Mouse (Mus musculus) midbrain, postnatal 0 days (tissue): Measurements from ENCODE around the gene Parvg. TPM values are rescaled to one million over a fixed set of nuclear protein-coding genes. Genes with fewer than 3 reads are reported as not detected.

Source experiments
- ATAC-seq: fragments of 200-750 bp; cut with Nextera tagmentation; 2 replicates; pipeline ENCODE4 v1.8.0; 2017; ENCODE audit warnings: moderate number of reproducible peaks, mild to moderate bottlenecking, moderate TSS enrichment, moderate library complexity; ENCODE audit not compliant: low FRiP score
- DNase-seq: peaks from one replicate; pipeline ENCODE4 v3.0.0-alpha.2; 2015; ENCODE audit warnings: low spot score
- H3K27ac ChIP-seq: fragments of 300-500 bp; sonication (generic); 2 replicates; pipeline ENCODE4 v1.5.1; 2014; ENCODE audit warnings: low read depth, mild to moderate bottlenecking, low read length, mixed read lengths
- H3K27me3 ChIP-seq: fragments of 300-500 bp; sonication (generic); 2 replicates; pipeline ENCODE4 v1.6.1; 2014; ENCODE audit warnings: low read length, control low read depth, mixed read lengths; ENCODE audit not compliant: insufficient read depth
- H3K36me3 ChIP-seq: fragments of 300-500 bp; sonication (generic); 2 replicates; pipeline ENCODE4 v1.6.1; 2014; ENCODE audit warnings: low read length, control low read depth, mixed read lengths; ENCODE audit not compliant: insufficient read depth
- H3K4me1 ChIP-seq: fragments of 300-500 bp; sonication (generic); 2 replicates; pipeline ENCODE4 v1.6.1; 2014; ENCODE audit warnings: mild to moderate bottlenecking, control low read depth, antibody characterized with exemption, low read length, mixed read lengths; ENCODE audit not compliant: insufficient read depth
- H3K4me2 ChIP-seq: fragments of 300-500 bp; sonication (generic); 2 replicates; pipeline ENCODE4 v1.6.1; 2014; ENCODE audit warnings: low read depth, mild to moderate bottlenecking, low read length, mixed read lengths; ENCODE audit not compliant: poor library complexity, severe bottlenecking
- H3K4me3 ChIP-seq: fragments of 300-500 bp; sonication (generic); 2 replicates; pipeline ENCODE4 v1.5.1; 2014; ENCODE audit warnings: low read depth, mild to moderate bottlenecking, low read length, moderate library complexity
- H3K9ac ChIP-seq: fragments of 300-500 bp; sonication (generic); replicated peaks from 2 replicates; pipeline ENCODE4 v1.6.1; 2014; ENCODE audit warnings: mild to moderate bottlenecking, low read length, moderate library complexity, mixed read lengths; ENCODE audit not compliant: poor library complexity, severe bottlenecking
- H3K9me3 ChIP-seq: fragments of 300-500 bp; sonication (generic); 2 replicates; pipeline ENCODE4 v1.6.1; 2016; ENCODE audit warnings: low read length, control low read depth
- CTCF ChIP-seq: IDR thresholded peaks from 2 replicates; pipeline ENCODE4 v1.5.1; 2016; ENCODE audit warnings: antibody characterized with exemption, mild to moderate bottlenecking
- WGBS: fragments of 180-500 bp; shearing (Covaris S2); extraction: QIAGEN DNeasy Blood & Tissue Kit; methylation state at CpG from one replicate; pipeline ENCODE4 v1.1.7; 2014; 5-methylcytosine and 5-hydroxymethylcytosine counted together
- polyA plus RNA-seq: library from polyadenylated mRNA; unstranded; fragments of >200 nt; fragmentation: Nextera tagmentation; extraction: Ambion mirVana; gene quantifications from 2 replicates; pipeline ENCODE4 v1.2.1, GENCODE M21; 2015
- total RNA-seq: library from RNA; depleted of rRNA; stranded (reverse); fragments of >200 nt; gene quantifications from 2 replicates; pipeline ENCODE4 v1.2.3, GENCODE M21; 2014; rRNA removed

Gene Parvg
- 1.5 and 1.7 TPM in 2 replicates for total RNA-seq
- 1.7 and 1.9 TPM in 2 replicates for polyA plus RNA-seq

GRCm38 (mm10) chr15:84323966-84324869, at the start of gene Parvg:
Gene Parvg, plus strand, starts transcription at chr15:84324026.
- Histone ChIP-seq H3K4me2 (no peak within 1 kb of the TSS), H3K4me1 (no peaks in the 10 kb centered on the region), H3K27me3 (no peaks in the 10 kb centered on the region), H3K9me3 (no peaks in the 10 kb centered on the region), H3K36me3 (no peaks in the 10 kb centered on the region), H3K27ac (no peak within 1 kb of the TSS), H3K4me3 (no peak within 1 kb of the TSS), H3K9ac (no peak within 1 kb of the TSS)
- DNase-seq: no peak
- no peak for ATAC-seq
- no peak for TF ChIP-seq CTCF
- 84% methylated on average over 10 of the region's 10 CpGs for WGBS

- H3K4me3 ChIP-seq: no peak overlapping the region
- no peak overlapping the region for H3K9ac ChIP-seq
- no peaks in the 10 kb centered on the region for H3K4me1 ChIP-seq
- ATAC-seq (no peak), DNase-seq (no peak)
- H3K4me2 ChIP-seq: no peak overlapping the region
- WGBS: 88% methylated on average over 4 of the region's 4 CpGs
- H3K9me3 ChIP-seq: no peaks in the 10 kb centered on the region
- no peak for TF ChIP-seq CTCF
- no peak overlapping the region for H3K27ac ChIP-seq
- no peaks in the 10 kb centered on the region for H3K36me3 ChIP-seq
- H3K27me3 ChIP-seq: no peaks in the 10 kb centered on the region
Observed at GRCm38 (mm10) chr15:84276066-84276465, 47.8 kb upstream of the Parvg start.

GRCm38 (mm10) chr15:84278091-84278490, 45.7 kb upstream of the Parvg start:
- WGBS: 90% methylated on average over 7 of the region's 7 CpGs
- no peaks in the 10 kb centered on the region for H3K4me1 ChIP-seq
- no peaks in the 10 kb centered on the region for H3K27me3 ChIP-seq
- H3K9ac ChIP-seq: no peak overlapping the region
- ATAC-seq: no peak
- no peaks in the 10 kb centered on the region for H3K9me3 ChIP-seq
- H3K36me3 ChIP-seq: no peaks in the 10 kb centered on the region
- no peak overlapping the region for H3K4me2 ChIP-seq
- no peak overlapping the region for H3K27ac ChIP-seq
- no peak for DNase-seq
- no peak overlapping the region for H3K4me3 ChIP-seq
- no peak for TF ChIP-seq CTCF

GRCm38 (mm10) chr15:84278656-84279055, 45.2 kb upstream of the Parvg start:
- WGBS: 41% methylated on average over 7 of the region's 7 CpGs
- no peak for ATAC-seq
- Histone ChIP-seq H3K4me2 (no peak overlapping the region), H3K4me3 (no peak overlapping the region), H3K9ac (no peak overlapping the region), H3K27me3 (no peaks in the 10 kb centered on the region), H3K9me3 (no peaks in the 10 kb centered on the region), H3K27ac (no peak overlapping the region), H3K36me3 (no peaks in the 10 kb centered on the region), H3K4me1 (no peaks in the 10 kb centered on the region)
- no peak for DNase-seq
- no peak for TF ChIP-seq CTCF

- Histone ChIP-seq H3K4me2 (no peak overlapping the region), H3K9me3 (no peaks in the 10 kb centered on the region), H3K27me3 (no peaks in the 10 kb centered on the region), H3K4me3 (no peak overlapping the region), H3K4me1 (no peaks in the 10 kb centered on the region), H3K36me3 (no peaks in the 10 kb centered on the region), H3K27ac (no peak overlapping the region), H3K9ac (no peak overlapping the region)
- DNase-seq (no peak), ATAC-seq (no peak)
- TF ChIP-seq CTCF: no peak
- 70% methylated on average over 8 of the region's 8 CpGs for WGBS
Observed at GRCm38 (mm10) chr15:84280309-84280708, 43.5 kb upstream of the Parvg start.

GRCm38 (mm10) chr15:84280712-84281347, 43.0 kb upstream of the Parvg start:
- TF ChIP-seq CTCF: no peak
- DNase-seq: no peak
- no peak for ATAC-seq
- no peak overlapping the region for H3K4me2 ChIP-seq
- WGBS: 85% methylated on average over 11 of the region's 11 CpGs
- no peak overlapping the region for H3K9ac ChIP-seq
- no peaks in the 10 kb centered on the region for H3K36me3 ChIP-seq
- H3K27me3 ChIP-seq: no peaks in the 10 kb centered on the region
- H3K27ac ChIP-seq: no peak overlapping the region
- no peaks in the 10 kb centered on the region for H3K9me3 ChIP-seq
- no peak overlapping the region for H3K4me3 ChIP-seq
- H3K4me1 ChIP-seq: no peaks in the 10 kb centered on the region
